Mouse (Mus musculus) lung, postnatal 25 days (tissue): ENCODE results near the gene Scaf11.
A peak's percentile ranks its signal among the peaks of the same experiment; 100 is the strongest.

Experiments
- DNase-seq: peaks from one replicate; pipeline ENCODE4 v3.0.0; 2022; ENCODE audit warnings: low spot score

Gene Scaf11

GRCm38 (mm10) chr15:96396641-96397344, 63.9 kb downstream of the Scaf11 start:
- no peak for DNase-seq

DNA sequence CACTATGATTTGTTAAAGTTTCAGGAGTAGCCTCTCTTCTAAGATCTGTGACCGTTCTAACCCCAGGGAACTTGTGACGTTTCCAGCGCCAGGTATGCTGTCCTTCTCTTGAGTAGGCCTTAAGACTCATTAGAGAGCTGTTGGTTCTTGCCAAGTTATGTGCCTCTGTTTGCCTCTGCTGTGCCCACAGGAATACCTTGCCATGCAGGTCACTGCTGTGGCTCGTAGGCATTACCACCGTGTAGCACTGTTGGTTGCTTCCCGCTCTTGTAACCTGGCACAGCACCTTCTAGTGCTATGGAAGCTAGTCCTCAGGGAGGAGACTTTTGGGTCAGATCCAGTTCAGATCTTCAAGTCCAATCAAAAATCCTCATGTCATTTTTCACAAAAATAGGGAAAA, 65.6 kb downstream of the Scaf11 start:
- peak; percentile 83 for DNase-seq

DNA sequence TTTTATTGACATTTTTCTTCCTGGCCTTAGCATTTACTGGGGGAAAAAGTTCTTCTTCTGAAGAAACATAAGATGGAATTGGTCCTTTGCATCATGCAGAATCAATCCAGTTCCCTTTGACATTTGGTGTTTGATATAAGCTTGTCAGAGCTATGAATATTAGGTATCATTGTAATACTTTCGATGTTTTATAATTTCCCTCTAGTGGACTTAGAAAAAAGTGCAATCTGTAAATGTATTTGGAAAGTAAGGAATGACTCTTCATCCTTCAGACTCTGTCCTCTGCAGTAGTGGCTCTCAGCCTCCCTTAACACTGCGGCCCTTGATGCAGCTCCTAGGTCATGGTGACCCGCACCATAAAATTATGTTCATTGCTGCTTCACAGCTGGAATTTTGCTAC, 67.8 kb downstream of the Scaf11 start:
- DNase-seq: no peak

DNA sequence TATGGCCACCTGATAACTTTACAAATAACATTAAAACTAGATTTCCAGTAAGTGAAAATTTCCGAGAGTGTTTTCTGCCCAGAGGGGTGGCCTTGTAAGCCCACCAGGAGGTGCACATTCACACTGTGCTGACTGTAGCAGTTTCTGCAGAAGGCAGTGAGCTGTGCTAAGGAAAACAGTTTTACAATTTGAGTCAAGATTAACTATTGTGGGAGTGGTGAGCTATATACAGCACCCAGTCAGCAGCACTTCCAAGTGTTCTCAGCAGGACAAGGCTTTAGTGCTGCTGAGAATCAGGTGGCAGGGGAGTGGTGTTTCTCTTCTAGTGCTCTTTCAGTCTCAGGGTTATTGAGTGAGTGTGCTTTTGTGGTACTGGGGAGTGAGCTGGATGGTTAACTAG, 72.1 kb downstream of the Scaf11 start:
- DNase-seq: no peak

- no peak for DNase-seq
Measured at GRCm38 (mm10) chr15:96382223-96382622, 78.4 kb downstream of the Scaf11 start.

DNA sequence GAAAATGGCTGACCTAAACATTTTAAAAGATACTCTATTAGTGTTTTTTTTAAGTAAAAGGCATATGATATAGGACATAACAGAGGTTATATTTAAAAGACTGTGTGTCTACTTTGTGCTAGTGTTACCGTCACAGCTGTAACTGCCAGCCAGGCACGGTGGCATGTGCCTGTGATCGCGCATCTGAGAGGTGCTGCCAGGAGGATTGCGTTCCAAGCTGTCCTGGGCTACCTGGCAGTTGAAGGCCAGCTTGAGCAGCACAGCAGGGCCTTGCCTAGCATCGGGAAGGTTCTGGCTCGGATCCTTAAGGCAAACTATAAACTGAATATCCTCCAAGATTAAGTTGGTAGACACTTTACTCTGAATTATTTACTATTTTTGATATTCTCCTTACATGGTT, 82.9 kb downstream of the Scaf11 start:
- DNase-seq: no peak

DNA sequence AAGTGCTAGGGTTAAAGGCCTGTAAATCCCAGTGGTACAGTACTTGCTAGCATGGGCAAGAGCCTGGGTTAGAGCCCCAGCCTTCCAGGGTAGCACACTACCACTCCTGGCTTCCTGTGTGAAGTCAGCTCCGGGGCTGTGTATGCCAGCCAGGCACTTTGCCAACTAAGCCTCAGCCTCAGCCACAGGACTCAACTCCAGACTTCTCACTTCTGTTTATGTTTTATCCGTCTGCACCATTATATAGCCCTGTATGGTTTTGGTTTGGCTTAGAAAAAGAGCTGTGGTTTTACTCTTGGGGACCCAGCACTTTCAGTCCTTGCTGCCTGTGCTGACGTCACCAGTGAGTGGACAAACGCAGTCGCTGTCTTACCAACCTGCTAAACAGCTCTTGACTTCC, 83.4 kb downstream of the Scaf11 start:
- DNase-seq: peak; percentile 36

- DNase-seq: no peak
Measured at GRCm38 (mm10) chr15:96376214-96376613, 84.4 kb downstream of the Scaf11 start.

DNA sequence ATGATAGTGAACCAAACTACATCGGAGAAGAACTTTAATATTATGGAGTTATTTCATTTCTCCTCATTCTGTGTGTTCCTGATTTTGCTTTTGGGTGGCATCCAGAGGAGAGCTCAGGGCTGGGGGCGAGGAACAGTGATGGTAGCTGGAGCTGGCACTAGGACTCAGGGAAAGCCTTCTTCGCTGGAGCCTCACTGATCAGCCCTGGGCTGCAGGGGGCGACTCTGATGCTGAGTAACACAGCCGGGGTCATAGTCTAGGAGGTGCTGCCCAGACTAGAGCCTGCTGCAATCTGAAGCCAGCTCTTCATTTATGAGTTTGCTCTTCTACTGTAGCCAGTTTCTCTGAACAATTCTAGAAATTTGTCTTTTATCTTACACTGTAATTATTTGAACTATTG, 87.5 kb downstream of the Scaf11 start:
- DNase-seq: peak; percentile 12

DNA sequence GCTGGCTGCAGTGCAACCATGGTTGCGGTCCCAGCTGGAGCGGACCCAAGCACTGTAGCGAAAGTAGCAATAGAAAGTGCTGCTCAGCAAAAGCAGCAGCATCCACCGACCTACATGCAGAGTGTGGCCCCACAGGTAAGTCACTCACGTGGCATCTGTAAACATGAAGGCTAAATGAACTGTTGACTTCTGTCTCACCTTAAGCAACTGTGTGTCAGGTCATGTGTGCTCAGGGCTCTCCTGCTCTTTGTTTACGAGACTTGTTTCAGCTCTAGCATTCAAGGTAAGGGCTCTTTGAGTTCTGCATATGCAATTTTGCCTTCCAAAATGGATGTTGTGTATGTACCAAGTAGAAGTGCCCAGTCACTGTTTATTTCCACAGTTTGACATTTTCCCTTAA, 88.0 kb downstream of the Scaf11 start:
- no peak for DNase-seq

- no peak for DNase-seq
Measured at GRCm38 (mm10) chr15:96371311-96371710, 89.3 kb downstream of the Scaf11 start.

GRCm38 (mm10) chr15:96366176-96366963, 94.3 kb downstream of the Scaf11 start:
- no peak for DNase-seq

DNA sequence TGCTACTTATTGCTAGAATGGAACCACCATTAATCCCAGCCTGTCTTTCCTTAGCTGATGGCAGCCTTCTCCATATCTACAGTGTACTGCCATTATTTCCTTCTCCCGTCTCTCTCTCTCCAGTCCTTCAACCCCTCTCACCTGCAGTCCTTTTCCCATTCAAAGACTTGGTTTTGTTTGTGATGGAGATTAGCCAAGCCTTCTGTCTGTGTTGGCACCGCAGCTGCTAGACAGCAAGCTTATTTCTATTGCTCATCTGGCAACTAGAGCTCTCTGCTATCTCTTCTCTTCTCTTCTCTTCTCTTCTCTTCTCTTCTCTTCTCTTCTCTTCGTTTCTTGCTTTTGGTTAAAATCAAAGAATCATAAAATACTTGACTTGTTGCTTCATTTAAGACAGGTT, 95.3 kb downstream of the Scaf11 start:
- no peak for DNase-seq
